Mouse (Mus musculus) ES-Bruce4 (cell line): Measurements from ENCODE around the gene Wdr1. TPM values are rescaled to one million over a fixed set of nuclear protein-coding genes. Genes with fewer than 3 reads are reported as not detected.

Experiments
- H3K27ac ChIP-seq: 2 replicates; pipeline ENCODE4 v1.5.1; 2012; ENCODE audit warnings: low read length, inconsistent platforms; ENCODE audit not compliant: insufficient read depth
- H3K27me3 ChIP-seq: 2 replicates; pipeline ENCODE4 v1.6.1; 2012; ENCODE audit warnings: mild to moderate bottlenecking, low read length, inconsistent platforms; ENCODE audit not compliant: control insufficient read depth, poor library complexity, insufficient read depth, severe bottlenecking
- H3K36me3 ChIP-seq: 2 replicates; pipeline ENCODE4 v1.6.1; 2012; ENCODE audit warnings: inconsistent platforms, mild to moderate bottlenecking, low read length, moderate library complexity; ENCODE audit not compliant: control insufficient read depth, poor library complexity, insufficient read depth, severe bottlenecking
- H3K4me1 ChIP-seq: one replicate; pipeline ENCODE4 v1.8.1; 2011; ENCODE audit warnings: low read length; ENCODE audit not compliant: control insufficient read depth, insufficient read depth
- H3K4me3 ChIP-seq: 2 replicates; pipeline ENCODE4 v1.5.1; 2011; ENCODE audit warnings: low read depth, mild to moderate bottlenecking, low read length
- H3K9ac ChIP-seq: 2 replicates; pipeline ENCODE4 v1.6.1; 2012; ENCODE audit warnings: low read depth, mild to moderate bottlenecking, inconsistent platforms; ENCODE audit not compliant: poor library complexity, severe bottlenecking
- H3K9me3 ChIP-seq: replicated peaks from 2 replicates; pipeline ENCODE4 v1.6.1; 2012; ENCODE audit warnings: mild to moderate bottlenecking, low read length, inconsistent platforms; ENCODE audit not compliant: control insufficient read depth, poor library complexity, insufficient read depth, severe bottlenecking
- CTCF ChIP-seq: IDR thresholded peaks from one replicate; pipeline ENCODE4 v1.8.1; 2011; ENCODE audit warnings: low read depth, low read length
- EP300 ChIP-seq: IDR thresholded peaks from 2 replicates; pipeline ENCODE4 v1.6.1; 2011; ENCODE audit warnings: low read depth, low read length; ENCODE audit not compliant: insufficient read depth
- POLR2A ChIP-seq: IDR thresholded peaks from one replicate; pipeline ENCODE4 v1.8.1; 2011; ENCODE audit warnings: low read length; ENCODE audit not compliant: insufficient read depth
- polyA plus RNA-seq: library from polyadenylated mRNA; stranded (reverse); fragments of >200 nt; gene quantifications from 2 replicates; pipeline ENCODE4 v1.2.4, GENCODE M21; 2011; ENCODE audit warnings: low read depth; ENCODE audit not compliant: missing spikeins, insufficient read depth, insufficient read length

Wdr1 gene
- polyA plus RNA-seq, 1 experiment, result 79.0 TPM

DNA sequence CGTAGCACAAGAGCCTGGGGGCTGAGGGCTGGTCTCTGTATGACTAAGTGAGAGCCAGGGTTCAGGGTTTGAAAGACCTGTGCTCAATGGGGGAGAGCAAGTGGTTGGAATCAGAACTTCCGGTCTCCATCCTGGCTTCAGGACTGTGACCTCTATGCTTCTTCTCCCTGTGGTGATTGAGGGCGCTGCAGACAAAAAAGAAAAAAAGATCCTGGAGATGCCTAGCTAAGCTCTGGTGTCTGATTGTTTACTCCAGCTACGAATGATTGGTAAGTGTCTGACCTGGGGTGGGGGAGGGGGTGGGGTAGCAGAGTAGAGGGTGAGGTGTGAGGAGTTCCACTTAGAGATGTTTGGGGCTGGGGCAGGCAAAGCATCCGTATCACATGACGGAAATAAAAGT is 75.0 kb downstream of the Wdr1 start:
- Histone ChIP-seq H3K27me3 (no peaks in the 10 kb centered on the region), H3K9me3 (no peaks in the 10 kb centered on the region), H3K27ac (no peak overlapping the region), H3K9ac (no peak overlapping the region), H3K36me3 (no peaks in the 10 kb centered on the region), H3K4me3 (no peak overlapping the region), H3K4me1 (peaks cover 5% of the 10 kb centered on the region)
- TF ChIP-seq CTCF (no peak), POLR2A (no peak), EP300 (no peak)

DNA sequence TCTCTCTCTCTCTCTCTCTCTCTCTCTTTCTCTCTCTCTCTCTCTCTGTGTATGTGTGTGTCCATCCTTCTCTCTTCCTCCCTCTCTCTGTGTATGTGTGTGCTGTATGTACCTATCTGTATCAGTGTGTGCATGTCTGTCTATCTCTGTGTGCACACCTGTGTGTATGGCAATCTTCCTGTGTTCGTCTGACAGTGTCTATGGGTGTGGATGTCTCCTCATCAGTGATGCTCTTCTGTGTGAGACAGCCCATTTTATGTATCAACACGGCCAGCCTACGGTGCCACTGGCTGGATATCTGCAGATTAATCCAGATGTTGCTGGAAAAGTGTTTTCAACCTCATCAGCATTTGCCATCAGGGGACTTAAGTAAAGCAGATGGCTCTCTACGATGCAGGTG is 75.8 kb downstream of the Wdr1 start:
- no peak overlapping the region for H3K4me3 ChIP-seq
- H3K27me3 ChIP-seq, result no peaks in the 10 kb centered on the region
- TF ChIP-seq EP300, result no peak
- TF ChIP-seq CTCF, result no peak
- TF ChIP-seq POLR2A, result no peak
- peaks cover 5% of the 10 kb centered on the region for H3K4me1 ChIP-seq
- H3K9ac ChIP-seq, result no peak overlapping the region
- no peaks in the 10 kb centered on the region for H3K9me3 ChIP-seq
- no peaks in the 10 kb centered on the region for H3K36me3 ChIP-seq
- H3K27ac ChIP-seq, result no peak overlapping the region

DNA sequence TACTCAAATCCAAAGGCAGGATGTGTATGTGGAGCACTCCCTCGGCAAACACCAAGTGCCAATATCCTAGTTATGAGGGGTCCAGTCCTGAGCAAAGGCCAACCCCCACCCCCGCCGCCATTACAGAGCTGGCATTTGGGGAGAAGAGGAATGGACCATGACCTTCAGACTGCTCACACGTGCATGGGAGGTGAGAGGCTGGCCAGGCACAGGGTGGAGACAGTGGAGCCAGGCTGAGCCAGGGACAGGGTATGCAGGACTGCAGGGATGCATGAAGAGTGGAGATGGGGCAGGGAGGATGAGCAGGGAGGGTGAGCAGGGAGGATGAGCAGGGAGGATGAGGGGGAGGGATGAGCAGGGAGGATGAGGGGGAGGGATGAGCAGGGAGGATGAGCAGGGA is 77.1 kb downstream of the Wdr1 start:
- H3K4me1 ChIP-seq, result peaks cover 5% of the 10 kb centered on the region
- no peaks in the 10 kb centered on the region for H3K27me3 ChIP-seq
- H3K9ac ChIP-seq, result no peak overlapping the region
- TF ChIP-seq EP300 (no peak), CTCF (no peak), POLR2A (no peak)
- no peaks in the 10 kb centered on the region for H3K36me3 ChIP-seq
- no peak overlapping the region for H3K4me3 ChIP-seq
- no peak overlapping the region for H3K27ac ChIP-seq
- H3K9me3 ChIP-seq, result no peaks in the 10 kb centered on the region

DNA sequence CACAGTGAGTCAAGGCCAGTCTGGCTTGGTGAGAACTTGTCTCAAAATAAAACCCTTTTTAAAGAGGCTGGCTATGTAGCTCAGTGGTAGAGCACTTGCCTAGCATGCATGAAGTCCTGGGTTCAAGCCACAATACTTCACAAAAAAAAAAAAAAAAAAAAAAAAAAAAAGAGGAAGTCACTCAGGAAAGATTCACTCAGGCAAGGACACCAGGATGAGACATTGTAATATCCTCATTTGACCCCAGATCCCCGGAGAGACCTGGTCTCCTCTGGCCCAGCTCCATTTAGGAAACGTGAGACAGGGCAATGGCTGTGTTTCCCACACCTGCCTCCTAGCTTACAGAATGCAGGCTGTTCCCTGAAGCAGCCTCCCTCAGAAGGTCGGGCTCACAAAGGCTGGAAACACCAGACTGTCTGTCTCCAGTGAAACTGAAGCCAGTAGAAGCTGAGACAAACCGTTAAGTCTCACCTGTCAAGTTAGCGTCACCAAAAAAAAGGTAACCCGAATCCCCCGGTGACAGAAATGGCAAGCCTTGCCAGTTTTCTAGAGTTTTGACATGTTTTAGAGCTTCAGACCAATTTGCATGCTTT is 79.4 kb downstream of the Wdr1 start:
- Histone ChIP-seq H3K27ac (no peak overlapping the region), H3K36me3 (no peaks in the 10 kb centered on the region), H3K9me3 (no peaks in the 10 kb centered on the region), H3K9ac (no peak overlapping the region), H3K27me3 (no peaks in the 10 kb centered on the region), H3K4me1 (peaks cover 8% of the 10 kb centered on the region), H3K4me3 (no peak overlapping the region)
- TF ChIP-seq POLR2A, result no peak
- TF ChIP-seq CTCF, result no peak
- TF ChIP-seq EP300, result no peak

DNA sequence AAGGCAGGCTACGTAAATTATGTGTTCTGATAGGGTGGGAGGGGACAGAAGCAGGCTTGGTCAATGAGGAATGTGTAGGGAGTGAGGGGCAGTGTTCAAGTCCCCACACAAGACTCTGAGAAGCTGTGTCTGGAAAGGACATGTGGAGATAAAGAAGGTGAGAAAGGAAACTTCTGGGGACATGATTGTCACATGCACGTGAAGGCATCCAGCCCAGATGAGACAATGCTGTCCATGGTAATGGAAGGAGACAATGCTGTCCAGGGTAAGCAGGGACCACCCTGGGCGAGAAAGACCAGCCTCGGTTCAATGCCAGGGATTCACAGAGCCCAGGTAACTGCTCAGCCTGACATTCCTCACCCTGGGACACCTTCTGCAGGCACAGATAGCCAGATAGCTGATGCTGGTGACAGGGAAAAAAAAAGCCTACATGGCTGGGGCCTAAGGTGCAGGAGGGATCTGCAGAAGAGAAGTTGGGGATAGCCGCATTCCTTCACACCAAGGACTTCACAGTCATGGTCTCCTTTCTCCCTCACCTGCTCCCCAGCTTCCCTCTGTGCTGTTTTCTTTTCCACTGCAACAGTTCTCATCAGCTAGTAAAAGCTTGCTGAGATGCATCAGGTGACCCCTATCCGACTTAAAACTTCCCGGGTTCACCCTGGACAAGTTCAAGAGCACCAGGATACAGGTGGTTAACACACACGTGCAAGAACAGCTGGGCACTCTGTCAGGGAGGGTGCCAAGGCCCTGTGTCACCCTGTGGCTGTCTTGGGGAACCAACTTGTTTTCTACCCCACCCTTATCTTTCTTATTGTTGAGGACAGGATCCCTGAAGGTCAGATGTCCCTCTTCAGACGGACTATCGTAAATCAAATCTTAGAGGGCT is 82.0 kb downstream of the Wdr1 start:
- TF ChIP-seq EP300 (no peak), POLR2A (no peak), CTCF (no peak)
- Histone ChIP-seq H3K27ac (no peak overlapping the region), H3K4me1 (peaks cover 2% of the 10 kb centered on the region), H3K9ac (no peak overlapping the region), H3K9me3 (peaks cover 4% of the 10 kb centered on the region), H3K4me3 (no peak overlapping the region), H3K27me3 (no peaks in the 10 kb centered on the region), H3K36me3 (no peaks in the 10 kb centered on the region)
